In genomic region chr7:29466585-29466984, GRCm38 (mm10) we compare ENCODE assay signal across 18 mouse cellular contexts.
"Had no signal": no experiment of that assay in that cellular context is flagged by ENCODE, and none has a peak within 500 bp of the region (broad histone marks: within the 10 kb centered on the region; RNA-seq: fewer than 3 reads in every experiment).

No protein-coding gene starts in this region.

- H3K9ac ChIP-seq: kidney, embryonic 15.5 days; limb, embryonic 13.5 days; liver, embryonic 13.5 days; midbrain, embryonic 13.5 days; neural tube, embryonic 13.5 days had no signal

- H3K27me3 ChIP-seq: kidney, embryonic 15.5 days; limb, embryonic 13.5 days; liver, embryonic 13.5 days; midbrain, embryonic 13.5 days; neural tube, embryonic 13.5 days had no signal

- DNase-seq: kidney, adult 8-10 months; kidney, postnatal 10 days; kidney, postnatal 36 days; liver, embryonic 13.5 days; lung, adult 2 months; lung, postnatal 36 days; retina, postnatal 1 day; thymus, adult 18-20 months; thymus, postnatal 36 days had no signal

- H3K4me1 ChIP-seq: megakaryocyte, embryonic 14.5 days had no signal

- ATAC-seq: midbrain, embryonic 13.5 days; midbrain, embryonic 16.5 days had no signal

- H3K4me2 ChIP-seq: kidney, embryonic 15.5 days; limb, embryonic 13.5 days; liver, embryonic 13.5 days; midbrain, embryonic 13.5 days; neural tube, embryonic 13.5 days had no signal

- H3K4me3 ChIP-seq: kidney, embryonic 15.5 days; left cerebral cortex, adult 2 months; limb, embryonic 13.5 days; liver, embryonic 13.5 days; megakaryocyte, embryonic 14.5 days; midbrain, embryonic 10.5 days; midbrain, embryonic 13.5 days; myocyte; neural tube, embryonic 13.5 days had no signal

- H3K36me3 ChIP-seq: kidney, embryonic 15.5 days; limb, embryonic 13.5 days; liver, embryonic 13.5 days; midbrain, embryonic 10.5 days; midbrain, embryonic 13.5 days; neural tube, embryonic 13.5 days had no signal

- H3K27ac ChIP-seq: kidney, embryonic 15.5 days; left cerebral cortex, adult 2 months; limb, embryonic 13.5 days; liver, embryonic 13.5 days; midbrain, embryonic 10.5 days; midbrain, embryonic 13.5 days had no signal

- H3K9me3 ChIP-seq: kidney, embryonic 15.5 days; limb, embryonic 13.5 days; liver, embryonic 13.5 days; midbrain, embryonic 10.5 days; midbrain, embryonic 13.5 days; neural tube, embryonic 13.5 days had no signal
